Mouse (Mus musculus) ovary, postnatal 14 days (tissue): ENCODE results near the gene Pemt.
A peak's percentile ranks its signal among the peaks of the same experiment; 100 is the strongest.
"Not testable (repeated sequence)": the region's sequence is repeated elsewhere in the genome, so short reads cannot be mapped to it uniquely, and the experiment has no call there.

Experiments used
- DNase-seq: peaks from one replicate; pipeline ENCODE4 v3.0.0; 2022; ENCODE audit warnings: low spot score

Gene Pemt

GRCm38 (mm10) chr11:59948401-59948767 is 97.9 kb downstream of the Pemt start:
- DNase-seq, result no peak

GRCm38 (mm10) chr11:59947752-59948400 is 98.4 kb downstream of the Pemt start, which contains the start of gene Med9:
Gene Med9, plus strand, starts transcription at chr11:59948206.
- peak; percentile 97 for DNase-seq

GRCm38 (mm10) chr11:59944855-59945254 is 101.4 kb downstream of the Pemt start:
- DNase-seq, result not testable (repeated sequence)

GRCm38 (mm10) chr11:59941391-59941790 is 104.9 kb downstream of the Pemt start:
- DNase-seq, result no peak

GRCm38 (mm10) chr11:59940645-59941044 is 105.6 kb downstream of the Pemt start:
- no peak for DNase-seq

- no peak for DNase-seq
Measured at GRCm38 (mm10) chr11:59939821-59940220, 106.5 kb downstream of the Pemt start.

- no peak for DNase-seq
Measured at GRCm38 (mm10) chr11:59937615-59938014, 108.7 kb downstream of the Pemt start.

GRCm38 (mm10) chr11:59937023-59937422 is 109.3 kb downstream of the Pemt start:
- no peak for DNase-seq

- DNase-seq, result no peak
Measured at GRCm38 (mm10) chr11:59933943-59934342, 112.3 kb downstream of the Pemt start.

- DNase-seq, result no peak
Measured at GRCm38 (mm10) chr11:59932560-59933337, 113.5 kb downstream of the Pemt start.

GRCm38 (mm10) chr11:59930031-59930430 is 116.3 kb downstream of the Pemt start:
- DNase-seq, result no peak

- DNase-seq, result no peak
Measured at GRCm38 (mm10) chr11:59921265-59921664, 125.0 kb downstream of the Pemt start.
